Mouse (Mus musculus) kidney, embryonic 14.5 days (tissue): Measurements from ENCODE around the gene Mylk2. TPM values are rescaled to one million over a fixed set of nuclear protein-coding genes. Genes with fewer than 3 reads are reported as not detected.

Source experiments
- ATAC-seq: fragments of 200-750 bp; cut with Nextera tagmentation; 2 replicates; pipeline ENCODE4 v1.8.0; 2017; ENCODE audit warnings: moderate number of reproducible peaks, mild to moderate bottlenecking, moderate TSS enrichment, moderate library complexity; ENCODE audit not compliant: low FRiP score, low TSS enrichment
- H3K27ac ChIP-seq: fragments of 300-500 bp; sonication (generic); 2 replicates; pipeline ENCODE4 v1.5.1; 2014; ENCODE audit warnings: low read depth, mild to moderate bottlenecking, low read length, moderate library complexity, mixed read lengths
- H3K27me3 ChIP-seq: fragments of 300-500 bp; sonication (generic); 2 replicates; pipeline ENCODE4 v1.6.1; 2014; ENCODE audit warnings: mild to moderate bottlenecking, low read length; ENCODE audit not compliant: control insufficient read depth, insufficient read depth
- H3K36me3 ChIP-seq: fragments of 300-500 bp; sonication (generic); 2 replicates; pipeline ENCODE4 v1.6.1; 2014; ENCODE audit warnings: low read length, mixed read lengths; ENCODE audit not compliant: control insufficient read depth, insufficient read depth
- H3K4me1 ChIP-seq: fragments of 300-500 bp; sonication (generic); 2 replicates; pipeline ENCODE4 v1.6.1; 2014; ENCODE audit warnings: low read length, mixed read lengths; ENCODE audit not compliant: control insufficient read depth, insufficient read depth
- H3K4me2 ChIP-seq: fragments of 300-500 bp; sonication (generic); replicated peaks from 2 replicates; pipeline ENCODE4 v1.6.1; 2014; ENCODE audit warnings: low read depth, mild to moderate bottlenecking, low read length
- H3K4me3 ChIP-seq: fragments of 300-500 bp; sonication (generic); 2 replicates; pipeline ENCODE4 v1.5.1; 2014; ENCODE audit warnings: mild to moderate bottlenecking, low read length
- H3K9ac ChIP-seq: fragments of 300-500 bp; sonication (generic); 2 replicates; pipeline ENCODE4 v1.6.1; 2014; ENCODE audit warnings: low read depth, mild to moderate bottlenecking, low read length, moderate library complexity
- H3K9me3 ChIP-seq: fragments of 300-500 bp; sonication (generic); 2 replicates; pipeline ENCODE4 v1.6.1; 2016; ENCODE audit warnings: low read length; ENCODE audit not compliant: control insufficient read depth
- WGBS: fragments of 180-500 bp; shearing (Covaris S2); extraction: QIAGEN DNeasy Blood & Tissue Kit; methylation state at CpG from one replicate; pipeline ENCODE4 v1.1.7; 2014; 5-methylcytosine and 5-hydroxymethylcytosine counted together
- polyA plus RNA-seq: library from polyadenylated mRNA; unstranded; fragments of >200 nt; fragmentation: Nextera tagmentation; extraction: Ambion mirVana; gene quantifications from 2 replicates; pipeline ENCODE4 v1.2.1, GENCODE M21; 2014

The Mylk2 gene
- polyA plus RNA-seq, 1 experiment from 2014 or later = not detected

DNA sequence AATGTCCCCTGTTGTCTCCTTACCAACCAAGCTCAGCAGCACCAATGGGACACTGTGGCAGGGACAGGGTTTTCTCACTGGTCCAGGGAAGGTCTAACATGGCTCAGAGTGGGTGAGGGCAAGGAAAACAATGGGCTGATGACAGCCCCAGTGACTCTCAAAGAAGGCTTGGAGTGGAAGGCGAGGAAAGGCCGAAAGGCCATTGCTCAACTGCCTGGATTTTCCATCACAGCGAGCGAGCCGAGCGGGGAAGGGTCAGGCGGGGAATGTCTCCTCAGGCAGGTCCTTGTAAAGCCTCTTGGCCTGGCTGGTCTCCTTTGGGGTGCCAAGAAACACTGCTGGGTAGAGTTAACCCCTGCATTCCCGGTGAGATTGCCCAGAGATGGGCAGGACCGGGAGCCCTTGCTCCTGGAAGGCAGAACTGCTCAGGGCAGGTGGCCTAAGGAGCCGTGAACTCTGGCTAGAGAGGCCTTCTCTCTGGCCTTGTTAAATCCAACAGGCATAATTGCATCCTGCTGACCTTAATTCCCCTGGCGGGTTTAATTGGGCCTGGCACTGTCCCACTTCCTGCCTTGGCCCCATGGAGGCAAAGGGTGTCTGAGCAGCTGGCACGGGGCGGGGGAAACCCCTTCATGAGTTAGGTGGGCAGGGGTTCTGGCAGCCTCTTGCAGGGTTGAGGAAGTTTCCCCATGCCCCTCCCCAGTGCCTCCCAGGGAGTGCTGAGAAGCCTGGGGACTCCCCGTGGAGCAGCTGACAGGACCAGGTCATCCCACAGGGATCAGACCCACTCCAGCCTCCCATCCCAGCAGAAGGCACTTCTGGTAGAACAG is 3.8 kb upstream of the Mylk2 start:
- no peak overlapping the region for H3K9ac ChIP-seq
- H3K27ac ChIP-seq = no peak overlapping the region
- H3K27me3 ChIP-seq = peaks cover 7% of the 10 kb centered on the region; the same call in 1 of the 2 replicates
- 57% methylated on average over 14 of the region's 14 CpGs for WGBS
- no peaks in the 10 kb centered on the region for H3K9me3 ChIP-seq
- H3K4me1 ChIP-seq = peaks cover 19% of the 10 kb centered on the region
- no peak overlapping the region for H3K4me3 ChIP-seq
- no peaks in the 10 kb centered on the region for H3K36me3 ChIP-seq
- H3K4me2 ChIP-seq = no peak overlapping the region
- ATAC-seq = no peak

DNA sequence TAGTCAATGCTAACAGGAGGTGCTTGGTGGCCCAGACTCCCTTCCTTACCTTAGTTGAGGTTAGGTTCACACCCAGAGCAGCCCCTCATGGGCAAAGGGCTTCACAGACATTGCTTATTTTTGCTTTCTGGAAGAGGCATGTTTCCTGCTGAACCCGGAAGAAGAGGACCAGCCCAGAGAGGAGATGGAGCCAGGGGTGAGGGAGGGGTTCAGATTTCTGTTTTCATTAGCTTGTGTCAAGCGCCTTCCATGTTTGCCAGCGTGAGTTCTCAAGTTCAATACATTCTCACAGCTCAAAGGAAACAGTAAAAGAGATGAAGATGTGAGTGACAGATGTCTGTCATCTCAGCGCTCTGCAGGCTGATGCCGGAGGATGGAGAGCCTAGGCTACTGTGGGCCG is 1.3 kb upstream of the Mylk2 start:
- 59% methylated on average over 6 of the region's 6 CpGs for WGBS

DNA sequence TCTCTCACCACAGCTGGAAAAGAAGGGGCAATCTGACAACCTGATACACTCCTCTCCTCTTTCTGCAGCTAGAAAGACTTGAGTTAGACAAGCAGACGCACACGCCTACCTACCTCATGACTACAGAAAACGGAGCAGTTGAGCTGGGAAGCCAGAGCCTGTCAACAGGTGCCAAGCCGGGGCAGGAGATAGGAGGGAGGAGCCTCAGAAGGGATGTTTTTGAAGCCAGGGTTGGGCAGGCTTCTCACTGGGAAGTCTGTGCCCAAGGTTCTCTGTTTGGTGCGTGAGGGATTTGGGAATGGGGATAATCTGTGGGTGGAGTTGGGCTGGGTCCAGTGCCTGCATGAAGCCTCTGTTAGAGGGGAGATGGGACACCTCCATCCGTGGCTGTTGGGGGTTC is 280 bp downstream of the Mylk2 start:
- peaks cover 16% of the 10 kb centered on the region for H3K27me3 ChIP-seq

More for the DNA sequence above, 1.3 kb upstream of the Mylk2 start:
- no peak overlapping the region for H3K4me3 ChIP-seq
- H3K27ac ChIP-seq = no peak overlapping the region
- no peak overlapping the region for H3K9ac ChIP-seq
- peaks cover 16% of the 10 kb centered on the region for H3K27me3 ChIP-seq
- H3K4me2 ChIP-seq = no peak overlapping the region
- no peaks in the 10 kb centered on the region for H3K36me3 ChIP-seq
- no peak for ATAC-seq
- H3K4me1 ChIP-seq = peaks cover 15% of the 10 kb centered on the region
- H3K9me3 ChIP-seq = no peaks in the 10 kb centered on the region

DNA sequence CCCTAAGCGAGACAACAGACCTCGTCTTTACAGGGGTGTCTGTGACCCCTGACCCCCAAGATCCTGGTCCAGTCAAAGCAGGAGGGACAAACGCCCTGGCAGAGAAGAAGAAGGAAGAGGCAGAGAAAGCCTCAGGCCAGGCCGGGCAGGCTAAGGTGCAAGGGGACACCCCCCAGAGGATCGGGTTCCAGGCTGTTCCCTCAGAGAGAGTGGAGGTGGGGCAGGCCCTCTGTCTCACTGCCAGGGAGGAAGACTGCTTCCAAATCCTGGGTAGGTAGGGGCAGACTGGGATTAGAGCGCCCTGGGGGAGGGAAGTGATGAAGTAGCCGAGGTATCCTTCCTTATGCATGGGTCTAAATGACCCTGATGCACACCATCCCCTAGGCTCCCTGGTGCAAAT is 2.3 kb downstream of the Mylk2 start:
- H3K4me2 ChIP-seq = no peak overlapping the region
- 23% methylated on average over 7 of the region's 7 CpGs for WGBS
- no peaks in the 10 kb centered on the region for H3K36me3 ChIP-seq
- no peak overlapping the region for H3K27ac ChIP-seq
- peaks cover 16% of the 10 kb centered on the region for H3K27me3 ChIP-seq
- ATAC-seq = no peak
- H3K9me3 ChIP-seq = no peaks in the 10 kb centered on the region
- H3K4me3 ChIP-seq = no peak overlapping the region
- H3K9ac ChIP-seq = no peak overlapping the region
- H3K4me1 ChIP-seq = peaks cover 13% of the 10 kb centered on the region

More for the DNA sequence above, 280 bp downstream of the Mylk2 start:
- H3K9ac ChIP-seq = no peak overlapping the region
- WGBS = 30% methylated on average over 6 of the region's 6 CpGs
- H3K4me2 ChIP-seq = no peak overlapping the region
- H3K27ac ChIP-seq = no peak overlapping the region
- ATAC-seq = no peak
- H3K9me3 ChIP-seq = no peaks in the 10 kb centered on the region
- peaks cover 13% of the 10 kb centered on the region for H3K4me1 ChIP-seq
- H3K36me3 ChIP-seq = no peaks in the 10 kb centered on the region
- no peak overlapping the region for H3K4me3 ChIP-seq

DNA sequence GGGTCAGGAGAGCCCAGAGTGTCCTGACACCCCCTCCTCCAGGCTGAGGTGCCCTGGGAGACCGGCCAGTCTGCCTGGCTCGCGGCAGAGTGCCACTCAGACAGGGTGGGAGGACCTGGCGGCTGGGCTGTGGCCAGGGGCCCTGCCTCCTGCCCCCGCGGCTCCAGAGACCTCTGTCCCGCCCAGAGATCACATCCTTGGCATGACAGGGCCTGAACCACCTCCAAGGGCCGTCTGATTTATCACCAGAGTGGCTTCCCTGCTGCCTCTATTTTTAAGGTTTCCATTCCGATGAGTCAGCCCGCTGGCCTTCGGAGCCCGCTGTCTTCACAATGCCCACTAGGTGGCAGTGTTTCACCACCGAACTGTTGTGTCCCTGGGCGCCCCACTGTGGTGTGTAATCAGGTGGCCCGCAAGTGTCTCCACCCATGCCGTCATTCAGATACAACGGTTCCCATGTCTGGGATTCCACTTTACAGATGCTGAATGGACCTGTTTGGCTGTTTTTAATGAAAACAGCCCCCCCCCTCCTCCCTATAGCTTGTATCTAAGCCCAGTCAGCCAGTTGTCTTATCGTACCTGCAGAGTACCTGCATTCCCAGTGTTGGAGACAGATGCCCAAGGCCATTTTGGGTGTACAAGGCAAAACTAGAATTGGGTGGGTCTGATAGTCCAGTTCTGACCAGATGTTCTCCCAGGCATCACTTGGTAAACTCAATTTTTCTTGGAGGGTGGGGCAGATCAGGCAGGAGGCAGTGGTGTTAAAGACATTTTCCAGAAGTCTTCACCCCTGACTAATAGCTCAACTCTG is 3.4 kb downstream of the Mylk2 start:
- Histone ChIP-seq H3K4me1 (peaks cover 17% of the 10 kb centered on the region), H3K36me3 (no peaks in the 10 kb centered on the region), H3K9ac (no peak overlapping the region), H3K4me3 (no peak overlapping the region), H3K9me3 (no peaks in the 10 kb centered on the region), H3K27me3 (peaks cover 16% of the 10 kb centered on the region), H3K4me2 (peak overlapping the region; percentile 34), H3K27ac (no peak overlapping the region)
- 2% methylated on average over 17 of the region's 18 CpGs for WGBS
- ATAC-seq = peak; percentile 60

DNA sequence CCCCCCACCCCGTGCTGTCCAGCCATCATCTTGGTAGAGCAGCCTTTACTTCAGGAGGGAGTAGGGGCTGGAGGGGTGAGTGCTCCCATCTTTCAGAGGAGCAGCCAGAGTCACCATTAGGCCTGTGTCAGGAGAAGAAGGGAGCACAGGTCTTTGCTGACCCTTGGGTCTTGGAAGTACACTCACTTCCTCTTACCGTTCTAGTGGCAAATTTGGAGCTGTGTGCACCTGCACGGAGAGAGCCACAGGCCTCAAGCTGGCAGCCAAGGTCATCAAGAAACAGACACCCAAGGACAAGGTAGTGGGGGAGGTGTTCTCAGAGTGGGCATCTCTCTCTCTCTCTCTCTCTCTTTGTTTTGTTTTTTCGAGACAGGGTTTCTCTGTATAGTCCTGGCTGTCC is 4.3 kb downstream of the Mylk2 start:
- Histone ChIP-seq H3K4me3 (no peak overlapping the region), H3K27me3 (peaks cover 15% of the 10 kb centered on the region), H3K9ac (no peak overlapping the region), H3K9me3 (no peaks in the 10 kb centered on the region), H3K4me2 (no peak overlapping the region), H3K4me1 (peaks cover 17% of the 10 kb centered on the region), H3K27ac (no peak overlapping the region), H3K36me3 (no peaks in the 10 kb centered on the region)
- WGBS = 76% methylated on average over 4 of the region's 4 CpGs
- ATAC-seq = no peak

DNA sequence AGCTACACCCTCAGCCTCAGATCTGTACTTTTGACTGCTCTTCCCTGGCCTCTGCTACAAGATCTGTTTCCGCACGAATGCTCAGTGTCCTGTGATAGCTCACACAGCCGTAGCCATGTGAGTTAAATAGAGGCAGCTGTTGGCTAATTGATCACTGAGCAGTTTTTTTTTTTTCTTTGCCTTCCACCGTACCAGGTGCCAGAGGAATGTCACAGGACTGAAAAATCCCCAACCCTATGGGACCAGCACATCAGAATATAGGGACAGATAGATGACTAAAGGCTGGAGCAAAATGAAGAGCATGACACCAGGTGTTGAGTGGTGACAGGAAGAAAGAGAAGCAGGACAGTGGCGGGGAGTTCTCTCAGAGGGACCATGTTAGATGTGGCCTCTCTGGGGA is 5.0 kb downstream of the Mylk2 start:
- Histone ChIP-seq H3K9ac (no peak overlapping the region), H3K27ac (no peak overlapping the region), H3K9me3 (no peaks in the 10 kb centered on the region), H3K27me3 (peaks cover 14% of the 10 kb centered on the region), H3K4me2 (no peak overlapping the region), H3K4me3 (no peak overlapping the region), H3K4me1 (peaks cover 17% of the 10 kb centered on the region), H3K36me3 (no peaks in the 10 kb centered on the region)
- ATAC-seq = no peak
- WGBS = 53% methylated on average over 5 of the region's 5 CpGs

DNA sequence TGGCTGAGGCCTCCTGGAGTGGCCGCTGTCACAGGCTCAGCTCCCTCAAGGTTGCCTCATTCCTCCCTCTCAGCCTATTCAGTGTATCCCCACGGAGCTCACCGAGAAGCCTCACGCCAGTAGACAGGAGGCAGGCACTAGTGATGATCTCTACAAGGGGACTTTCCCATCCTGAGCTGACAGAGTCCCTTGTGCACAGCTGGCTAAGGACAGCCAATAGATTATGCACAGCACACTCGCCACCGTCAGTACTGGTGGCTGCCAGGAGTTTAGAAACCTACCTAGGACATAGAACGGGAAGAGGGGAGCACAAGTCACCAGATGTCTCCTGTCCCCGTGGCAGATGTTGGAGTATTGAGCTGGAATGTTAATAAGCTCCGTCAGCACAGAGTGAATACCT is 6.5 kb downstream of the Mylk2 start:
- Histone ChIP-seq H3K4me3 (no peak overlapping the region), H3K27me3 (peaks cover 7% of the 10 kb centered on the region), H3K36me3 (no peaks in the 10 kb centered on the region), H3K4me2 (no peak overlapping the region), H3K9me3 (no peaks in the 10 kb centered on the region), H3K27ac (no peak overlapping the region), H3K4me1 (peaks cover 17% of the 10 kb centered on the region), H3K9ac (no peak overlapping the region)
- ATAC-seq = no peak
- 50% methylated on average over 9 of the region's 9 CpGs for WGBS

DNA sequence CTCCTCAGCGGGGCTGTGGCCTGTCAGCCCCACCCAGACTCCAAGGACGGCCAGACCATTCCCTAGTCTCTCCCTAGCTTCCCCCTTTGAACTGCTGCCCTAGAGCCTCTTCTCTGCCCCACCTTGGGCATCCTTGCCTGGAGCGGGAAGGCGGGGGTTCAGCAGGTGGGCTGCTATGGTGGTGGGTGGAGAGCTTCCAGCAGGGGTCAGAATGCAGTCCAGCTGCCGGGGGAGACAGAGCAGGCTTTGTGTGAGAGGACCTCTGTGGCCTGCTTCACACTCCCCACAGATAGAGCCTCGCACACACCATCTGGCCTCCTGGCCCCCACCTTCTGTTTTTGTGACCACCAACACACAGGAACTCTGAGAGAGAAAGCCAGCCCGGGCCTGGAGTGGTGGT is 11.2 kb downstream of the Mylk2 start:
- H3K4me2 ChIP-seq = no peak overlapping the region
- H3K27me3 ChIP-seq = no peaks in the 10 kb centered on the region
- ATAC-seq = no peak
- no peak overlapping the region for H3K4me3 ChIP-seq
- WGBS = 36% methylated on average over 7 of the region's 7 CpGs
- H3K4me1 ChIP-seq = peaks cover 37% of the 10 kb centered on the region
- no peak overlapping the region for H3K9ac ChIP-seq
- no peaks in the 10 kb centered on the region for H3K9me3 ChIP-seq
- no peaks in the 10 kb centered on the region for H3K36me3 ChIP-seq
- H3K27ac ChIP-seq = no peak overlapping the region
